ENCODE assay signal across 8 mouse cellular contexts in genomic region chr11:3451701-3452163, GRCm38 (mm10). TPM values are rescaled to one million over a fixed set of nuclear protein-coding genes. Genes with fewer than 3 reads are reported as not detected.
DNase-seq lines count a peak whose midpoint lies in the region; ATAC-seq and TF ChIP-seq lines count a peak whose summit lies in the region.

No protein-coding gene starts in this region.

- H3K27ac ChIP-seq in gastrocnemius, adult 2 months: peak overlapping the region; percentile 97
- peak overlapping the region; percentile 85 for H3K27ac ChIP-seq in forebrain, embryonic 14.5 days (ENCODE audit: low read depth, low read length)

- peak overlapping the region; percentile 94 for H3K4me2 ChIP-seq in forebrain, embryonic 14.5 days (ENCODE audit: low read length)

- no peak; the same call in 1 of the 2 replicates for ATAC-seq in forebrain, embryonic 14.5 days
- ATAC-seq in megakaryocyte, adult 5-6 weeks (ENCODE audit: poor library complexity, severe bottlenecking): peak; percentile 64

- no peaks in the 10 kb centered on the region for H3K27me3 ChIP-seq in forebrain, embryonic 14.5 days (replicated peaks; ENCODE audit: control insufficient read depth, insufficient read depth, low read length)

- no peaks in the 10 kb centered on the region for H3K9me3 ChIP-seq in forebrain, embryonic 14.5 days (replicated peaks; ENCODE audit: control insufficient read depth, low read length)

- peaks cover 4% of the 10 kb centered on the region; the same call in 1 of the 2 replicates for H3K36me3 ChIP-seq in forebrain, embryonic 14.5 days (ENCODE audit: control insufficient read depth, insufficient read depth, low read length)

- H3K9ac ChIP-seq in forebrain, embryonic 14.5 days (ENCODE audit: low read length): peak overlapping the region; percentile 87

- intact Hi-C loops in gastrocnemius, adult 2 months (cut with DNase I): loop anchor here (2.0 kb wide), 2 partner anchors 43 to 65 kb away; partner anchors contain the start of gene Limk2

- H3K4me3 ChIP-seq in gastrocnemius, adult 2 months: peak overlapping the region; percentile 92
- H3K4me3 ChIP-seq in forebrain, embryonic 14.5 days (ENCODE audit: low read depth, low read length): peak overlapping the region; percentile 89

- peak; percentile 69 for DNase-seq in gastrocnemius, adult 2 months
- no peak for DNase-seq in gastrocnemius, postnatal 25 days
- DNase-seq in thymus, postnatal 4 days: peak; percentile 58
- no peak for DNase-seq in thymus, postnatal 25 days
- DNase-seq in forebrain, embryonic 14.5 days (ENCODE audit: low spot score): peak; percentile 37
- peak; percentile 62 to 75 for DNase-seq in kidney, postnatal 4 days
- DNase-seq in testis, postnatal 10 days (ENCODE audit: low spot score): peak; percentile 76

- under 1% methylated on average over 20 of the region's 20 CpGs for WGBS in forebrain, embryonic 14.5 days

- peaks cover 7% of the 10 kb centered on the region for H3K4me1 ChIP-seq in forebrain, embryonic 14.5 days (ENCODE audit: control insufficient read depth, insufficient read depth, low read length)

- no peak for TF ChIP-seq CTCF in gastrocnemius, adult 2 months (IDR thresholded peaks at IDR 0.05)

RNA-seq across cellular contexts. Expression of gene Rnf185, which starts 0.4 kb away (rescaled TPM):
- total RNA-seq in gastrocnemius, adult 2 months (2021): 10 to 100 TPM; 18.9 to 19.4 TPM
- total RNA-seq in gastrocnemius, postnatal 25 days (2021): 10 to 100 TPM; 13.1 to 16.9 TPM
- 52.3 and 56.2 TPM in 2 replicates for polyA plus RNA-seq in forebrain, embryonic 14.5 days (2014; fragmentation: Nextera tagmentation; extraction: Ambion mirVana)
- total RNA-seq in megakaryocyte, adult 5-6 weeks (2015): 14.0 and 14.4 TPM in 2 replicates
- 12.3 and 12.7 TPM in 2 replicates for total RNA-seq in megakaryocyte, adult 5-6 weeks (2017)

RNA-seq across cellular contexts. Expression of gene Pla2g3, which starts 36.4 kb away (rescaled TPM):
- not detected for total RNA-seq in gastrocnemius, adult 2 months (2021)
- total RNA-seq in gastrocnemius, postnatal 25 days (2021): not detected
- 0.44 and 0.59 TPM in 2 replicates for polyA plus RNA-seq in forebrain, embryonic 14.5 days (2014; fragmentation: Nextera tagmentation; extraction: Ambion mirVana)
- total RNA-seq in megakaryocyte, adult 5-6 weeks (2015): 0.71 and 0.75 TPM in 2 replicates
- 0.81 and 0.88 TPM in 2 replicates for total RNA-seq in megakaryocyte, adult 5-6 weeks (2017)

RNA-seq across cellular contexts. Expression of gene Limk2, which starts 42.7 kb away (rescaled TPM):
- 10 to 100 TPM; 10.0 to 11.5 TPM for total RNA-seq in gastrocnemius, adult 2 months (2021)
- 10 to 100 TPM; 11.4 to 11.8 TPM for total RNA-seq in gastrocnemius, postnatal 25 days (2021)
- 88.4 and 102 TPM in 2 replicates for polyA plus RNA-seq in forebrain, embryonic 14.5 days (2014; fragmentation: Nextera tagmentation; extraction: Ambion mirVana)
- total RNA-seq in megakaryocyte, adult 5-6 weeks (2015): 9.6 and 11.5 TPM in 2 replicates
- total RNA-seq in megakaryocyte, adult 5-6 weeks (2017): 27.5 and 30.4 TPM in 2 replicates

RNA-seq across cellular contexts. Expression of gene Inpp5j, which starts 52.9 kb away (rescaled TPM):
- total RNA-seq in gastrocnemius, adult 2 months (2021): 1 to 10 TPM; 2.3 to 5.7 TPM
- 1 to 10 TPM; 5.6 TPM for total RNA-seq in gastrocnemius, postnatal 25 days (2021)
- polyA plus RNA-seq in forebrain, embryonic 14.5 days (2014; fragmentation: Nextera tagmentation; extraction: Ambion mirVana): 1.4 and 2.1 TPM in 2 replicates
- total RNA-seq in megakaryocyte, adult 5-6 weeks (2015): 4.8 and 5.7 TPM in 2 replicates
- total RNA-seq in megakaryocyte, adult 5-6 weeks (2017): 2.0 and 2.8 TPM in 2 replicates

Comparison
In these comparisons a context has a peak if more than half of its experiments do, and no peak if none do; other contexts are left out.
1. DNase-seq: peak in gastrocnemius, adult 2 months (single experiment), thymus, postnatal 4 days (single experiment), forebrain, embryonic 14.5 days (single experiment), kidney, postnatal 4 days (2 of 2) and testis, postnatal 10 days (single experiment); none in gastrocnemius, postnatal 25 days (single experiment) and thymus, postnatal 25 days (single experiment).